Mouse (Mus musculus): Measurements from ENCODE around the gene Lrrc40.
A peak's percentile ranks its signal among the peaks of the same experiment; 100 is the strongest.

Gene Lrrc40

GRCm38 (mm10) chr3:158036329-158036988 lies at the start of gene Lrrc40, which contains the start of gene Srsf11:
TSS of gene Lrrc40 (plus strand) at chr3:158036662.
TSS of gene Srsf11 (minus strand) at chr3:158036639.
- peak; percentile 92 for DNase-seq

- DNase-seq, result no peak
These were observed 43.1 kb upstream of the Lrrc40 start for GRCm38 (mm10) chr3:157993322-157993721.

GRCm38 (mm10) chr3:157995726-157996125 lies 40.7 kb upstream of the Lrrc40 start:
- no peak for DNase-seq

GRCm38 (mm10) chr3:157998742-157999369 lies 37.6 kb upstream of the Lrrc40 start:
- DNase-seq, result no peak

- no peak for DNase-seq
These were observed 27.8 kb upstream of the Lrrc40 start for GRCm38 (mm10) chr3:158008647-158009046.

- DNase-seq, result no peak
These were observed 26.6 kb upstream of the Lrrc40 start for GRCm38 (mm10) chr3:158009762-158010320.

- peak; percentile 82 for DNase-seq
These were observed 5.0 kb upstream of the Lrrc40 start for GRCm38 (mm10) chr3:158031371-158031925.

GRCm38 (mm10) chr3:158032106-158032505 lies 4.4 kb upstream of the Lrrc40 start:
- no peak for DNase-seq

- no peak for DNase-seq
These were observed 596 bp upstream of the Lrrc40 start for GRCm38 (mm10) chr3:158035866-158036265.

- DNase-seq, result no peak
These were observed 1.6 kb downstream of the Lrrc40 start for GRCm38 (mm10) chr3:158038106-158038505.

- no peak for DNase-seq
These were observed 4.3 kb downstream of the Lrrc40 start for GRCm38 (mm10) chr3:158040755-158041154.

GRCm38 (mm10) chr3:158049508-158049907 lies 13.0 kb downstream of the Lrrc40 start:
- no peak for DNase-seq

GRCm38 (mm10) chr3:158060621-158061291 lies 24.3 kb downstream of the Lrrc40 start:
- no peak for DNase-seq

- DNase-seq, result no peak
These were observed 25.5 kb downstream of the Lrrc40 start for GRCm38 (mm10) chr3:158061811-158062523.

- no peak for DNase-seq
These were observed 28.8 kb downstream of the Lrrc40 start for GRCm38 (mm10) chr3:158065256-158065655.

- DNase-seq, result no peak
These were observed 31.5 kb downstream of the Lrrc40 start for GRCm38 (mm10) chr3:158067916-158068315.

GRCm38 (mm10) chr3:158068613-158069263 lies 32.3 kb downstream of the Lrrc40 start:
- DNase-seq, result no peak

GRCm38 (mm10) chr3:158075004-158075403 lies 38.5 kb downstream of the Lrrc40 start:
- DNase-seq, result no peak

- no peak for DNase-seq
These were observed 40.4 kb downstream of the Lrrc40 start for GRCm38 (mm10) chr3:158076685-158077379.

GRCm38 (mm10) chr3:158077380-158077772 lies 40.9 kb downstream of the Lrrc40 start:
- no peak for DNase-seq

GRCm38 (mm10) chr3:158077828-158078227 lies 41.4 kb downstream of the Lrrc40 start:
- DNase-seq, result no peak
